Mouse (Mus musculus) forebrain, embryonic 11.5 days (tissue): ENCODE results near the gene Slc12a5. TPM values are rescaled to one million over a fixed set of nuclear protein-coding genes. Genes with fewer than 3 reads are reported as not detected.

Source experiments
- ATAC-seq: fragments of 200-750 bp; cut with Nextera tagmentation; replicated peaks from 2 replicates; pipeline ENCODE4 v1.8.0; 2017; ENCODE audit warnings: moderate TSS enrichment; ENCODE audit not compliant: low FRiP score
- DNase-seq: peaks from one replicate; pipeline ENCODE4 v3.0.0-alpha.2; 2017; ENCODE audit warnings: low spot score
- H3K27ac ChIP-seq: fragments of 300-500 bp; sonication (generic); 2 replicates; pipeline ENCODE4 v1.5.1; 2014; ENCODE audit warnings: low read depth, low read length
- H3K27me3 ChIP-seq: fragments of 300-500 bp; sonication (generic); 2 replicates; pipeline ENCODE4 v1.6.1; 2014; ENCODE audit warnings: mild to moderate bottlenecking, low read length, mixed read lengths; ENCODE audit not compliant: control insufficient read depth, insufficient read depth
- H3K36me3 ChIP-seq: fragments of 300-500 bp; sonication (generic); 2 replicates; pipeline ENCODE4 v1.6.1; 2014; ENCODE audit warnings: mild to moderate bottlenecking, low read length, moderate library complexity, mixed read lengths; ENCODE audit not compliant: control insufficient read depth, insufficient read depth
- H3K4me1 ChIP-seq: fragments of 300-500 bp; sonication (generic); replicated peaks from 2 replicates; pipeline ENCODE4 v1.6.1; 2014; ENCODE audit warnings: low read length, mixed read lengths; ENCODE audit not compliant: control insufficient read depth, insufficient read depth
- H3K4me2 ChIP-seq: fragments of 300-500 bp; sonication (generic); 2 replicates; pipeline ENCODE4 v1.6.1; 2014; ENCODE audit warnings: low read depth, mild to moderate bottlenecking, low read length, moderate library complexity, mixed read lengths; ENCODE audit not compliant: severe bottlenecking
- H3K4me3 ChIP-seq: fragments of 300-500 bp; sonication (generic); 2 replicates; pipeline ENCODE4 v1.5.1; 2014; ENCODE audit warnings: low read depth, low read length
- H3K9ac ChIP-seq: fragments of 300-500 bp; sonication (generic); 2 replicates; pipeline ENCODE4 v1.6.1; 2014; ENCODE audit warnings: low read length
- H3K9me3 ChIP-seq: fragments of 300-500 bp; sonication (generic); 2 replicates; pipeline ENCODE4 v1.6.1; 2016; ENCODE audit warnings: low read length, mixed read lengths; ENCODE audit not compliant: control insufficient read depth
- WGBS: fragments of 180-500 bp; shearing (Covaris S2); extraction: QIAGEN DNeasy Blood & Tissue Kit; methylation state at CpG from one replicate; pipeline ENCODE4 v1.1.7; 2014; 5-methylcytosine and 5-hydroxymethylcytosine counted together
- polyA plus RNA-seq: library from polyadenylated mRNA; unstranded; fragments of >200 nt; fragmentation: Nextera tagmentation; extraction: Ambion mirVana; gene quantifications from 2 replicates; pipeline ENCODE4 v1.2.1, GENCODE M21; 2014

The Slc12a5 gene
- polyA plus RNA-seq, 1 experiment from 2014 or later: 2.6 TPM

GRCm38 (mm10) chr2:164972646-164973045, 12.0 kb downstream of the Slc12a5 start:
- Histone ChIP-seq H3K27me3 (peaks cover 44% of the 10 kb centered on the region), H3K36me3 (no peaks in the 10 kb centered on the region)

GRCm38 (mm10) chr2:164975611-164976010, 15.0 kb downstream of the Slc12a5 start:
- 88% methylated on average over 6 of the region's 6 CpGs for WGBS
- no peaks in the 10 kb centered on the region for H3K36me3 ChIP-seq
- no peak for ATAC-seq

More at GRCm38 (mm10) chr2:164972646-164973045, 12.0 kb downstream of the Slc12a5 start:
- ATAC-seq (no peak), DNase-seq (no peak)
- peaks cover 13% of the 10 kb centered on the region for H3K4me1 ChIP-seq
- no peak overlapping the region for H3K27ac ChIP-seq
- no peaks in the 10 kb centered on the region for H3K9me3 ChIP-seq
- H3K9ac ChIP-seq: no peak overlapping the region
- 84% methylated on average over 5 of the region's 5 CpGs for WGBS
- no peak overlapping the region for H3K4me2 ChIP-seq
- no peak overlapping the region for H3K4me3 ChIP-seq

GRCm38 (mm10) chr2:164979749-164980148, 19.1 kb downstream of the Slc12a5 start:
- WGBS: 15% methylated on average over 7 of the region's 7 CpGs
- no peak overlapping the region for H3K9ac ChIP-seq

More at GRCm38 (mm10) chr2:164975611-164976010, 15.0 kb downstream of the Slc12a5 start:
- Histone ChIP-seq H3K27ac (no peak overlapping the region), H3K4me3 (no peak overlapping the region), H3K4me1 (peaks cover 4% of the 10 kb centered on the region; the same call in 1 of the 2 replicates), H3K4me2 (no peak overlapping the region), H3K9me3 (no peaks in the 10 kb centered on the region), H3K27me3 (peaks cover 15% of the 10 kb centered on the region), H3K9ac (no peak overlapping the region)
- no peak for DNase-seq

GRCm38 (mm10) chr2:164985962-164986361, 25.4 kb downstream of the Slc12a5 start:
- no peaks in the 10 kb centered on the region for H3K36me3 ChIP-seq
- ATAC-seq: no peak
- 81% methylated on average over 6 of the region's 6 CpGs for WGBS
- H3K27me3 ChIP-seq: no peaks in the 10 kb centered on the region
- no peak overlapping the region for H3K27ac ChIP-seq
- no peak overlapping the region for H3K4me3 ChIP-seq
- no peak overlapping the region for H3K9ac ChIP-seq
- H3K4me1 ChIP-seq: no peaks in the 10 kb centered on the region
- H3K4me2 ChIP-seq: no peak overlapping the region
- no peak for DNase-seq
- no peaks in the 10 kb centered on the region for H3K9me3 ChIP-seq

More at GRCm38 (mm10) chr2:164979749-164980148, 19.1 kb downstream of the Slc12a5 start:
- no peaks in the 10 kb centered on the region; the same call in 1 of the 2 replicates for H3K27me3 ChIP-seq
- H3K27ac ChIP-seq: no peak overlapping the region
- H3K4me3 ChIP-seq: no peak overlapping the region
- ATAC-seq: no peak
- no peaks in the 10 kb centered on the region for H3K4me1 ChIP-seq
- DNase-seq: peak; percentile 77
- no peaks in the 10 kb centered on the region for H3K36me3 ChIP-seq
- H3K9me3 ChIP-seq: no peaks in the 10 kb centered on the region
- H3K4me2 ChIP-seq: no peak overlapping the region

GRCm38 (mm10) chr2:164986371-164987027, 25.9 kb downstream of the Slc12a5 start:
- no peak for ATAC-seq
- H3K4me2 ChIP-seq: no peak overlapping the region
- H3K9ac ChIP-seq: no peak overlapping the region
- H3K27ac ChIP-seq: no peak overlapping the region
- DNase-seq: no peak
- no peaks in the 10 kb centered on the region for H3K4me1 ChIP-seq
- 74% methylated on average over 14 of the region's 14 CpGs for WGBS
- no peak overlapping the region for H3K4me3 ChIP-seq
- no peaks in the 10 kb centered on the region for H3K36me3 ChIP-seq
- H3K27me3 ChIP-seq: no peaks in the 10 kb centered on the region
- no peaks in the 10 kb centered on the region for H3K9me3 ChIP-seq

- Histone ChIP-seq H3K27ac (no peak overlapping the region), H3K4me2 (no peak overlapping the region), H3K9me3 (no peaks in the 10 kb centered on the region), H3K27me3 (no peaks in the 10 kb centered on the region), H3K9ac (no peak overlapping the region), H3K36me3 (no peaks in the 10 kb centered on the region), H3K4me1 (no peaks in the 10 kb centered on the region), H3K4me3 (no peak overlapping the region)
- WGBS: 61% methylated on average over 11 of the region's 13 CpGs
- ATAC-seq (no peak), DNase-seq (no peak)
These were observed 28.2 kb downstream of the Slc12a5 start for GRCm38 (mm10) chr2:164988777-164989176.

- H3K4me3 ChIP-seq: no peak overlapping the region
- no peaks in the 10 kb centered on the region for H3K4me1 ChIP-seq
- H3K27ac ChIP-seq: no peak overlapping the region
- ATAC-seq (no peak), DNase-seq (no peak)
- WGBS: 76% methylated on average over 3 of the region's 3 CpGs
- no peak overlapping the region for H3K4me2 ChIP-seq
- no peaks in the 10 kb centered on the region for H3K9me3 ChIP-seq
- H3K36me3 ChIP-seq: no peaks in the 10 kb centered on the region
- peaks cover 2% of the 10 kb centered on the region; the same call in 1 of the 2 replicates for H3K27me3 ChIP-seq
- H3K9ac ChIP-seq: no peak overlapping the region
These were observed 30.5 kb downstream of the Slc12a5 start for GRCm38 (mm10) chr2:164991111-164991510.

GRCm38 (mm10) chr2:164991808-164992207, 31.2 kb downstream of the Slc12a5 start:
- DNase-seq: no peak
- WGBS: 56% methylated on average over 10 of the region's 10 CpGs
- no peaks in the 10 kb centered on the region for H3K36me3 ChIP-seq
- H3K27me3 ChIP-seq: peaks cover 8% of the 10 kb centered on the region; the same call in 1 of the 2 replicates
- no peak overlapping the region for H3K4me3 ChIP-seq
- H3K9ac ChIP-seq: no peak overlapping the region
- no peak overlapping the region for H3K27ac ChIP-seq
- H3K4me1 ChIP-seq: no peaks in the 10 kb centered on the region
- ATAC-seq: no peak
- no peak overlapping the region for H3K4me2 ChIP-seq
- H3K9me3 ChIP-seq: no peaks in the 10 kb centered on the region

- Histone ChIP-seq H3K9me3 (no peaks in the 10 kb centered on the region), H3K9ac (no peak overlapping the region), H3K36me3 (no peaks in the 10 kb centered on the region), H3K4me3 (no peak overlapping the region), H3K27me3 (peaks cover 31% of the 10 kb centered on the region), H3K4me2 (no peak overlapping the region), H3K4me1 (peaks cover 8% of the 10 kb centered on the region), H3K27ac (no peak overlapping the region)
- DNase-seq (no peak), ATAC-seq (no peak)
- WGBS: 93% methylated on average over 11 of the region's 11 CpGs
These were observed 33.6 kb downstream of the Slc12a5 start for GRCm38 (mm10) chr2:164994156-164994555.
